Mouse (Mus musculus) G1E-ER4 (cell line): ENCODE data around the gene Nr1i2. TPM values are rescaled to one million over a fixed set of nuclear protein-coding genes. Genes with fewer than 3 reads are reported as not detected.

Experiments
- GATA1 ChIP-seq: IDR thresholded peaks from one replicate; pipeline ENCODE4 v1.8.0; 2012; ENCODE audit warnings: low read length, inconsistent platforms
- polyA plus RNA-seq: library from polyadenylated mRNA; stranded (reverse); fragments of >175 nt; gene quantifications from 2 replicates; pipeline ENCODE4 v1.2.3, GENCODE M21; 2012

The Nr1i2 gene
- polyA plus RNA-seq, result not detected in 2 replicates

- no peak for TF ChIP-seq GATA1
Observed at GRCm38 (mm10) chr16:38294685-38295348, at the start of gene Nr1i2. Gene Nr1i2, minus strand, starts transcription at chr16:38294824.

GRCm38 (mm10) chr16:38341396-38342324 is 47.0 kb upstream of the Nr1i2 start, which contains the start of gene Maats1:
Gene Maats1, minus strand, starts transcription at chr16:38342143.
- TF ChIP-seq GATA1, result no peak

GRCm38 (mm10) chr16:38334431-38334830 is 39.8 kb upstream of the Nr1i2 start:
- TF ChIP-seq GATA1, result no peak

GRCm38 (mm10) chr16:38329340-38329739 is 34.7 kb upstream of the Nr1i2 start:
- no peak for TF ChIP-seq GATA1

- TF ChIP-seq GATA1, result no peak
Observed at GRCm38 (mm10) chr16:38326778-38327397, 32.3 kb upstream of the Nr1i2 start.

- no peak for TF ChIP-seq GATA1
Observed at GRCm38 (mm10) chr16:38324311-38324710, 29.7 kb upstream of the Nr1i2 start.

GRCm38 (mm10) chr16:38321452-38321935 is 26.9 kb upstream of the Nr1i2 start:
- TF ChIP-seq GATA1, result no peak

GRCm38 (mm10) chr16:38319087-38319486 is 24.5 kb upstream of the Nr1i2 start:
- TF ChIP-seq GATA1, result no peak

GRCm38 (mm10) chr16:38318492-38318891 is 23.9 kb upstream of the Nr1i2 start:
- no peak for TF ChIP-seq GATA1

- TF ChIP-seq GATA1, result no peak
Observed at GRCm38 (mm10) chr16:38308195-38308594, 13.6 kb upstream of the Nr1i2 start.

- no peak for TF ChIP-seq GATA1
Observed at GRCm38 (mm10) chr16:38307651-38308050, 13.0 kb upstream of the Nr1i2 start.

- TF ChIP-seq GATA1, result no peak
Observed at GRCm38 (mm10) chr16:38307221-38307605, 12.6 kb upstream of the Nr1i2 start.

GRCm38 (mm10) chr16:38306571-38307220 is 12.1 kb upstream of the Nr1i2 start:
- no peak for TF ChIP-seq GATA1

- TF ChIP-seq GATA1, result no peak
Observed at GRCm38 (mm10) chr16:38304460-38305194, 10.0 kb upstream of the Nr1i2 start.

GRCm38 (mm10) chr16:38302367-38302766 is 7.7 kb upstream of the Nr1i2 start:
- no peak for TF ChIP-seq GATA1
